8 mouse cellular contexts compared by ENCODE assay signal in the genomic region with DNA sequence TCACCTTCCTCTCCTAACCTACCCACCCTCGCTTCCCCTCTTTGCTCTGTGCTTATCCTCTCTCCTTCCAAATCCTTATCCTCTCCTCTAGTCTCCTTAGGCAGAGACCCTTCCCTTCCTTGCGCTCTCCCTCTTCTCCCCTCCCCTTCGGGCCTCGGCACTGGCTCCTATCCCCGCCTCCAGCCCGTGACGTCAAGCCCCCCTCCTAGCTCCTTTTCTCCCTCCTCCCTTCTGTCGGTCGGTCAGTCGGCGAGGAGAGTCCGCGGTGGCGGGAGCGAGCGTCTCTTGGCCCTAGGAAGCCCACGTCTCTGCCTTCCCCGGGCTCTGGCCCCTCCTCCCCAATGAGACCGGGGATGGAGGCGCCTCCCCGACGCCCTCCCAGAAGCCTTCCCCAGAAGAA. TPM values are rescaled to one million over a fixed set of nuclear protein-coding genes. Genes with fewer than 3 reads are reported as not detected.
DNase-seq lines count a peak whose midpoint lies in the region; ATAC-seq lines count a peak whose summit lies in the region.

No protein-coding gene starts in this region.

- H3K4me1 ChIP-seq in intestine, embryonic 15.5 days (replicated peaks): peaks cover 31% of the 10 kb centered on the region

- H3K27me3 ChIP-seq in intestine, embryonic 15.5 days (replicated peaks): no peaks in the 10 kb centered on the region

- no peaks in the 10 kb centered on the region for H3K36me3 ChIP-seq in intestine, embryonic 15.5 days

- intact Hi-C loops in left cerebral cortex, postnatal 25 days (cut with DNase I): no loop called here

- H3K4me2 ChIP-seq in intestine, embryonic 15.5 days (replicated peaks): peak overlapping the region; percentile 94

- H3K9me3 ChIP-seq in intestine, embryonic 15.5 days: no peaks in the 10 kb centered on the region

- DNase-seq in adrenal gland, postnatal 25 days: peak; percentile 87
- peak; percentile 73 for DNase-seq in embryo, embryonic 11.5 days (ENCODE audit: low read depth, low spot score)
- peak; percentile 47 to 70 for DNase-seq in gastrocnemius, postnatal 4 days (ENCODE audit: low spot score in 2 of 2)
- peak; percentile 92 to 96 for DNase-seq in left cerebral cortex, postnatal 25 days (ENCODE audit: low spot score in 2 of 2)
- peak; percentile 93 for DNase-seq in right cerebral cortex, postnatal 14 days

- under 1% methylated on average over 21 of the region's 22 CpGs for WGBS in intestine, embryonic 15.5 days

- peak overlapping the region; percentile 54 for H3K4me3 ChIP-seq in intestine, embryonic 15.5 days (replicated peaks)

- H3K27ac ChIP-seq in intestine, embryonic 15.5 days: 0 out of 2 replicates have a peak overlapping the region, but pooled peaks have one; percentile 36

- H3K9ac ChIP-seq in intestine, embryonic 15.5 days: peak overlapping the region; percentile 72

- peak; percentile 46 for ATAC-seq in intestine, embryonic 15.5 days
- peak; percentile 12; the same call in 1 of the 2 replicates for ATAC-seq in megakaryocyte progenitor cell, adult 5-6 weeks (replicated peaks; ENCODE audit: poor library complexity)
- ATAC-seq in monocyte, adult 5-6 weeks (replicated peaks; ENCODE audit: insufficient number of reproducible peaks, low FRiP score, low TSS enrichment, poor library complexity, severe bottlenecking): no peak

RNA-seq across cellular contexts. Expression of a gene that starts 4.6 kb away (rescaled TPM):
- 39.6 and 46.0 TPM in 2 replicates for total RNA-seq in adrenal gland, postnatal 25 days (2021)
- total RNA-seq in gastrocnemius, postnatal 4 days (2021): 10 to 100 TPM; 24.2 to 25.4 TPM
- 6.0 and 7.6 TPM in 2 replicates for polyA plus RNA-seq in intestine, embryonic 15.5 days (2015; fragmentation: Nextera tagmentation; extraction: Ambion mirVana)
- total RNA-seq in left cerebral cortex, postnatal 25 days (2021): 100 to 1,000 TPM; 670 to 698 TPM
- 2.6 and 4.3 TPM in 2 replicates for total RNA-seq in megakaryocyte progenitor cell, adult 5-6 weeks (2015)
- 0.25 and 0.91 TPM in 2 replicates for total RNA-seq in megakaryocyte progenitor cell, adult 5-6 weeks (2017)
- total RNA-seq in monocyte, adult 5-6 weeks (2017): 20.1 to 24.2 TPM (median 24.1 TPM) in 3 replicates

RNA-seq across cellular contexts. Expression of a gene that starts 27.2 kb away (rescaled TPM):
- total RNA-seq in adrenal gland, postnatal 25 days (2021): not detected in 2 replicates
- total RNA-seq in gastrocnemius, postnatal 4 days (2021): not detected
- polyA plus RNA-seq in intestine, embryonic 15.5 days (2015; fragmentation: Nextera tagmentation; extraction: Ambion mirVana): 0.13 and 0.14 TPM in 2 replicates
- total RNA-seq in left cerebral cortex, postnatal 25 days (2021): 10 to 100 TPM; 51.6 to 68.2 TPM
- not detected in 2 replicates for total RNA-seq in megakaryocyte progenitor cell, adult 5-6 weeks (2015)
- total RNA-seq in megakaryocyte progenitor cell, adult 5-6 weeks (2017): not detected in 2 replicates
- not detected in 3 replicates for total RNA-seq in monocyte, adult 5-6 weeks (2017)

RNA-seq across cellular contexts. Expression of a gene that starts 37.9 kb away (rescaled TPM):
- total RNA-seq in adrenal gland, postnatal 25 days (2021): not detected in 2 replicates
- not detected for total RNA-seq in gastrocnemius, postnatal 4 days (2021)
- polyA plus RNA-seq in intestine, embryonic 15.5 days (2015; fragmentation: Nextera tagmentation; extraction: Ambion mirVana): 0.08 TPM in 1 of 2 replicates, not detected in the other
- total RNA-seq in left cerebral cortex, postnatal 25 days (2021): not detected
- total RNA-seq in megakaryocyte progenitor cell, adult 5-6 weeks (2015): not detected in 2 replicates
- total RNA-seq in megakaryocyte progenitor cell, adult 5-6 weeks (2017): not detected in 2 replicates
- not detected in 3 replicates for total RNA-seq in monocyte, adult 5-6 weeks (2017)

RNA-seq across cellular contexts. Expression of a gene that starts 47.7 kb away (rescaled TPM):
- total RNA-seq in adrenal gland, postnatal 25 days (2021): not detected in 2 replicates
- not detected for total RNA-seq in gastrocnemius, postnatal 4 days (2021)
- polyA plus RNA-seq in intestine, embryonic 15.5 days (2015; fragmentation: Nextera tagmentation; extraction: Ambion mirVana): not detected in 2 replicates
- not detected for total RNA-seq in left cerebral cortex, postnatal 25 days (2021)
- total RNA-seq in megakaryocyte progenitor cell, adult 5-6 weeks (2015): not detected in 2 replicates
- not detected in 2 replicates for total RNA-seq in megakaryocyte progenitor cell, adult 5-6 weeks (2017)
- not detected in 3 replicates for total RNA-seq in monocyte, adult 5-6 weeks (2017)

RNA-seq across cellular contexts. Expression of a gene that starts 49.4 kb away (rescaled TPM):
- 2.5 and 3.8 TPM in 2 replicates for total RNA-seq in adrenal gland, postnatal 25 days (2021)
- 10 to 100 TPM in 1 of 2 experiments, 1 to 10 TPM in 1; 8.7 to 10.1 TPM for total RNA-seq in gastrocnemius, postnatal 4 days (2021)
- polyA plus RNA-seq in intestine, embryonic 15.5 days (2015; fragmentation: Nextera tagmentation; extraction: Ambion mirVana): 49.9 and 57.6 TPM in 2 replicates
- total RNA-seq in left cerebral cortex, postnatal 25 days (2021): 10 to 100 TPM; 14.5 to 17.6 TPM
- 0.22 TPM in 1 of 2 replicates, not detected in the other for total RNA-seq in megakaryocyte progenitor cell, adult 5-6 weeks (2015)
- total RNA-seq in megakaryocyte progenitor cell, adult 5-6 weeks (2017): 0.25 TPM in 1 of 2 replicates, not detected in the other
- 0.64 to 3.4 TPM in 2 of 3 replicates, not detected in the other for total RNA-seq in monocyte, adult 5-6 weeks (2017)

Comparison
In these comparisons a context has a peak if more than half of its experiments do, and no peak if none do; other contexts are left out.
1. RNA of a gene that starts 4.6 kb away (total RNA-seq): 670 to 698 TPM in left cerebral cortex, postnatal 25 days; 39.6 to 46.0 TPM in adrenal gland, postnatal 25 days, 24.2 to 25.4 TPM in gastrocnemius, postnatal 4 days, 20.1 to 24.2 TPM in monocyte, adult 5-6 weeks and 0.25 to 4.3 TPM in megakaryocyte progenitor cell, adult 5-6 weeks; every median in the first group is over 10 times any median in the second.
2. RNA of a gene that starts 27.2 kb away (total RNA-seq): 51.6 to 68.2 TPM in left cerebral cortex, postnatal 25 days; not detected in adrenal gland, postnatal 25 days, not detected in gastrocnemius, postnatal 4 days, not detected in megakaryocyte progenitor cell, adult 5-6 weeks and not detected in monocyte, adult 5-6 weeks; every median in the first group is over 10 times any median in the second.
3. Peak in every context shown above with its lines, with median percentiles within 50 percentile points of each other: DNase-seq.